Mouse (Mus musculus) frontal cortex, adult 2 months (tissue): Measurements from ENCODE around the gene Rpap2. TPM values are rescaled to one million over a fixed set of nuclear protein-coding genes. Genes with fewer than 3 reads are reported as not detected.
A peak's percentile ranks its signal among the peaks of the same experiment; 100 is the strongest.

ENCODE experiments used
- DNase-seq, 2 experiments: peaks; one replicate each; pipeline ENCODE4 v3.0.0; 2022; ENCODE audit warnings: low spot score in 1 of 2; ENCODE audit errors: extremely low spot score in 1 of 2
- polyA plus RNA-seq: library from polyadenylated mRNA; depleted of rRNA; stranded (reverse); fragments of >200 nt; gene quantifications from 2 replicates; pipeline ENCODE4 v1.2.3, GENCODE M21; 2012; rRNA removed

The Rpap2 gene
- polyA plus RNA-seq, 1 experiment = 16.0 TPM

DNA sequence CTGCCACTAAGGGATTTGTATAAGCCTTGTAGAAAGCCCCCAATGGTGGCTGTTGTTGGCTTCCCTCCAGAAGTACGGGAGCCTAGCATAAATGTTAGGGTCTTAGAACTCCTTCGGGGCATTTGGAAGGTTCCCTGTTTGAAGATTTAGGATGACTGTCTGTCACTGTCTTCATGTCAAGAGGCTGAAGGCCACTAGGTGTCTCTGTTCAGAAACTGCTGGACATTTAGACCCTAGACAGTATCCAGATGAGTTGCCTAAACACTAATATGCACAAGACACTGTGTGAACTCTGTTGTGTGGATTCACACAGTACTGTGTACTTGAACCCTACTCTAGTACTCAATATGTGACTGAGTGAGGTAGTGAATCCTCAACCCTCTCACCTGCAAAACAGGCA is 87.2 kb downstream of the Rpap2 start:
- no peak for DNase-seq

DNA sequence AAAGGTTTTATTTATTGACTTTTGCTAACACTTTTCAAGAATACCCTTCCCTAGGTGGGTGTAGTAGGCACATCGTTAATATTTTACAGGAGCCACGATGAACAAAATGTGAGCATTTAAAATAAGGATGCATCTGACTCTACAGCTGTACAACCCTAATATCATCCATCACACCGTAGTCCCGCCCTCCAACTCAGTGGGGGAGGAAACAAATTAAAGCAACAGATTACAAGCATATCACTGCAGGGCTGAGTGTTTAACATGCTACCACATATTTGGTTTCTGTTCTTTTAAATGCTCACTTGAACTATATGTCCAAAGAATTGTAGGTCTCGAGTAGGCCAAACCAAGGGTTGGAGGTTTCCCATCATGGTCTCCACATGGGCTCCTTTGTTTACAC is 90.0 kb downstream of the Rpap2 start:
- no peak for DNase-seq

GRCm38 (mm10) chr5:107687592-107688498 is 90.7 kb downstream of the Rpap2 start:
- DNase-seq = peak; percentile 16 to 70

DNA sequence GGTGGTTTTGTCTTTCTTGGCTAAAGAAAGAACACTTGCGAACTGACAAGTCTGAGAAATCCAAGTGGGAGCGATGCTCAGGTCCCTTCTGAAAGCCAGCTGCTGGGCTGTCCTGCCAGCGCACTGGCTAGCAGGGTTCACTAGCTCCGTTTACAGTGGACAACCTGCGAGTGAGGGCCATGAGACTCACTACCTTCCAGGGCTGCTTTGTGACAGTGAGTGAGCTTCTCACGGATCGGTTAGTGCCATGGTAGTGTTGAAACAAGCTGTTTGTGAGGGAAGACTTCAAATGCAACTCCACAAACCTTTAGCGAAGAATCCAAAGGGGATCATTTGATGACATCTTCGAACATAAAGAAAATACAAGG is 91.3 kb downstream of the Rpap2 start:
- no peak for DNase-seq

- DNase-seq = no peak
These were observed 97.8 kb downstream of the Rpap2 start for GRCm38 (mm10) chr5:107695019-107695418.

DNA sequence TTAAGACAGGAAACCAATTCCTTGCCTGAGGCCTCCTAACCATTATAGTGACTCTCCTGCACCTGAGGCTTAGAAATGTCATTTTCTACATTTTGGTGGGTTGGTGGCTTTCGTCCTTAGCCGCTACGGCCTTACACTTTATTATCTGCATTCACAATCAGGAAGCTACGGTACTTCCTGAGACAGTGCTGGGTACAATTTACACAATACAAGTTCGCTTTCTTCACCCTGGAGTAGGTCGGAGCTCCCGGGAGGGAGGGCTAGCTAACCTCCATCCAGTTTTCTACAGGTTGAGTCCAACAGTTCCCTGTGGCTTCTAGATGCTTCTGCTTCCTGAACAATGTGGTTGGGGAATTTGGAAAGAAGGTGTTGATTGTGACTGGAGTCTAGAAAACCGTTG is 101.7 kb downstream of the Rpap2 start:
- no peak for DNase-seq

GRCm38 (mm10) chr5:107700873-107701272 is 103.7 kb downstream of the Rpap2 start:
- DNase-seq = no peak

DNA sequence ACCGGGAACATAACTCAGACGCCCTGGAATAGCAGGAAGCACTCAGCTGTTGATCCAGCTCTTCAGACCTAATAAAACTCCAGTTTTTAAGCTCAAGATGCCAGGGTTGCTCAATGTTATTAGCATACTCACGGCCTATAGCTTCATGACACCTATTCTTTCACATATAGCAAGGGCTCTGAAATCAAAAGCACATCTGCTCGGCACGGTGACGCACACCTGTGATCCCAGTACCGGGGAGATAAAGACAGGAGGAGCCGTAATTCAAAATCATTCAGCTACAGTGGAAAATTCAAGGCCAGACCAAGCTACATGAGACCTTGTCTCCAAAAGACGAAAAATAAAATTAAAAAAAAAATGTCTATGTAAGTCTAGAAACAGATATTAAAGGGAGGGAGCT is 104.5 kb downstream of the Rpap2 start:
- DNase-seq = no peak

GRCm38 (mm10) chr5:107703207-107703763 is 106.1 kb downstream of the Rpap2 start:
- DNase-seq = no peak

DNA sequence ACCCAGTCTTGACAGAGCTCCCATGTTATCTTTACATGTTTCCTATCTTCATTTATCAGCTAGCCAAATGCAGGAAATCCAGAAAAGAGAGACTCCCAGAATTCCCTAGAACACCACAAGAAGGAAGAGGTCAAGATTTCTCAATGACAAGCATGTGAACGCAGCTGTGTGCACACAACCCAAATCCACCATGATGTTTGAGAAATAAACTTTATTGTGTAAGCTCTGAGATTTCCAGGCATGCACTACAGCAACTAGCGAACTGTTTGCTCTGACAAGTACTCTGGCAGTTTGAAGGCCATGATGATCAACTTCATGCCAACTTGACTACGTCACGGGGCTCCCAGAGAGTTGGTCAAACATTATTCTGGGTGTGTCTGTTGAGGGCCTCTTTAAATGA is 108.6 kb downstream of the Rpap2 start:
- DNase-seq = no peak

- no peak for DNase-seq
These were observed 109.1 kb downstream of the Rpap2 start for GRCm38 (mm10) chr5:107706262-107706661.

GRCm38 (mm10) chr5:107708124-107708797 is 111.1 kb downstream of the Rpap2 start:
- no peak for DNase-seq

Other genes starting within 250 kb of the Rpap2 start
- gene Ephx4, start 194.6 kb upstream of the Rpap2 start, polyA plus RNA-seq = 72.8 and 77.9 TPM in 2 replicates
- gene Lpcat2b, start 165.8 kb upstream of the Rpap2 start, polyA plus RNA-seq = 0.08 TPM in 1 of 2 replicates, not detected in the other
- gene Btbd8, start 159.4 kb upstream of the Rpap2 start, polyA plus RNA-seq = 53.7 and 54.1 TPM in 2 replicates
- gene Gm42669, start 89.8 kb upstream of the Rpap2 start, polyA plus RNA-seq = 0.80 and 0.94 TPM in 2 replicates
- 0.48 and 0.76 TPM in 2 replicates for gene 1700028K03Rik, start 62.7 kb upstream of the Rpap2 start, polyA plus RNA-seq
- gene Glmn, start 515 bp downstream of the Rpap2 start, polyA plus RNA-seq = 15.5 and 17.2 TPM in 2 replicates
- 0.10 TPM in 1 of 2 replicates, not detected in the other for gene Gfi1, start 128.7 kb downstream of the Rpap2 start, polyA plus RNA-seq
- gene Ube2d2b, start 232.7 kb downstream of the Rpap2 start, polyA plus RNA-seq = not detected in 2 replicates